Mouse (Mus musculus): ENCODE measurements around the gene Jup. TPM values are rescaled to one million over a fixed set of nuclear protein-coding genes. Genes with fewer than 3 reads are reported as not detected.
"Not testable (repeated sequence)": the region's sequence is repeated elsewhere in the genome, so short reads cannot be mapped to it uniquely, and the experiment has no call there.

The Jup gene
- polyA plus RNA-seq, 1 experiment from 2014 or later = 29.1 TPM

DNA sequence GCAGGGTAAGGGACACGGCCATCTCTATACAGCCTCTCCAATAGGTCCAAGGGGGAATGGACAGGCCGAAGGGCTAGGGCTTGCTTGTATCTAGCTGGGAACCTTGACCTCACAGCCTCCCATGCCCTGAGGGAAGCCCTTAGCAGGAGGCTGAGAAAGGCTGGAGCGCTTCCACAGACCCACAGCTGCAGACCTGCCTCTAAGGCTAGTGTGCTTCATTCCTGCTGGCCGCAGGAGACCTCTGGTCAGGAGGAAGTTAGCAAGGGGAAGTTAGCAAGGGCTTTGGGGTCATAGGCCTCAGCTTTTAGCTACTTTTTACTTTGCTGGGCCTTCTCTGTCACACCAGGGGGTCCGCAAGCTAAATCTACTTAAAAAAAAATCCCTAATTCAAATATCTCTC, 19.1 kb downstream of the Jup start:
- Histone ChIP-seq H3K9me3 (no peaks in the 10 kb centered on the region), H3K4me1 (no peaks in the 10 kb centered on the region), H3K36me3 (replicated peaks) (peaks cover 69% of the 10 kb centered on the region), H3K27me3 (ENCODE audit: poor library complexity, severe bottlenecking) (no peaks in the 10 kb centered on the region), H3K27ac (no peak overlapping the region; the same call in 1 of the 2 replicates), H3K4me3 (no peak overlapping the region)
- WGBS = 85% methylated on average over 5 of the region's 5 CpGs
- no peak for DNase-seq (ENCODE audit: extremely low spot score, low spot score)

DNA sequence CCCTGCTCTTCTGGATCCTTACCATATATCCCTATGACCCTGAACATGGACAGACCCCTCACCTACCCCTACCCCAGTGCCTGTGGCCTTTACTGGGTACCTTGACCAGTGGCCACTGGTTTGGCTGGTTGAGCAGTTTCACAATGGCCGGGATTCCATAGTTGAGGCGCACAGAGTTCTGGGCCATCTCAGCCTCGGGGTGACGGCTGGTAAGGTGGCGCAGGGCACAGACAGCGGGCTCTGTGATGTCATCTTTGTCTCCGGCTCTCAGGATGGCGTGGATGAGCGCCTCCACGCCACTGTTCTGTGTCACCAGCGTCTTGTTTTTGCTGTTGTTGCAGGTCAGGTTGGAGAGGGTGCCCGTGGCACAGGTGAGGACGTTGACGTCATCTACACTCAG, 19.6 kb downstream of the Jup start:
- Histone ChIP-seq H3K36me3 (replicated peaks) (peaks cover 65% of the 10 kb centered on the region), H3K9me3 (no peaks in the 10 kb centered on the region), H3K27ac (no peak overlapping the region; the same call in 1 of the 2 replicates), H3K4me1 (no peaks in the 10 kb centered on the region), H3K4me3 (no peak overlapping the region), H3K27me3 (ENCODE audit: poor library complexity, severe bottlenecking) (no peaks in the 10 kb centered on the region)
- no peak for DNase-seq (ENCODE audit: extremely low spot score, low spot score)
- 94% methylated on average over 14 of the region's 14 CpGs for WGBS

DNA sequence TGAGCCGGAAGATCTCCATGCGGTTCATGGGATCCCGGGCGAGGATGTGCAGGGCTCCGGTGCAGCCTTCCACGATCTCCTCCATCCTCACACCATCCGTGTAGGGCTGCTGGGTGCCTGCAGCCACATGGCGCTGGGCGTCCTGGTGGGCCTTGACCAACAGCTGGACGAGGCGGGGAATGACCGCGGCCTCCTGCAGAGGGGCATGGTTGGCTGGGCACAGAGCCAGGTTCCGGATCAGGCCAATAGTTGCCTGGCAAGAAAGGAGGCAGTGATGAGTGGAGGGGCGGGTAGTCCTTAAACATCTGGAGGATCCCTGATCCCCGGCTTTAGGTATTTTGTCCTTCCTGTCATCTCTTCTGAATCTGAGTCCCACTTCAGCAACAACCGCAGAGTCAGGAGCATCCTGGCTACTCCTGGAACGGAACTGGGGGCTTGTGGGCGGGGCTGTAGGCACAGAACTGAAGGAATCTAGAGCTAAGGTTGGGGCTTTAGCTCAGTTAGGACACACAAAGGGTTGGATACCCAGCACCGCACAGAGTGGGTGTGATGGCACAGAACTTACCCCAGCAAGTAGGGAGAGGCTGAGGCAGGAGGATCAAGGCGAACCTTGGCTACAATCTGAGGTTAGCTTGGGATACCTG, 20.7 kb downstream of the Jup start:
- Histone ChIP-seq H3K27ac (no peak overlapping the region), H3K4me1 (peaks cover 10% of the 10 kb centered on the region), H3K36me3 (replicated peaks) (peaks cover 61% of the 10 kb centered on the region), H3K4me3 (no peak overlapping the region), H3K9me3 (no peaks in the 10 kb centered on the region), H3K27me3 (ENCODE audit: poor library complexity, severe bottlenecking) (no peaks in the 10 kb centered on the region)
- 94% methylated on average over 21 of the region's 21 CpGs for WGBS
- no peak for DNase-seq (ENCODE audit: extremely low spot score, low spot score)

DNA sequence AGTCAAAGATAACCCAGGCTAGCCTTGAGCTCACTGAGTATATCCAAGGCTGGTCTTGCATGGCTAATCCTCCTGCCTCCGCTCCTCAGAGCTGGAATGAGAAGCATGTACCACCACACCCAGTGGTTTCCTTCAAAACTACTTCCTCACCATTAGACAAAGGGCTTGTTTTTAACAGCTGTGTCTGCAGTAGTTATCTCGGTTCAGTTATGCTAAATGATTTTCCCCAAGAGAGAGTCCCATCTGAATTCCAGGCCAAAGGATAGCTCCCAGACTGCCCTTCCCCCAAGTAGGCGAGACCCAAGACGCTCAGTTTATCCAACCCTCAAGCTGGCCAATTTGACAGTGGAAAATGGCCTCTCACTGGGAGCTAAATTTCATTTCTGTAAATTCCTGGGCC, 21.6 kb downstream of the Jup start:
- Histone ChIP-seq H3K27me3 (ENCODE audit: poor library complexity, severe bottlenecking) (no peaks in the 10 kb centered on the region), H3K36me3 (replicated peaks) (peaks cover 56% of the 10 kb centered on the region), H3K4me1 (peaks cover 19% of the 10 kb centered on the region), H3K4me3 (no peak overlapping the region), H3K9me3 (no peaks in the 10 kb centered on the region), H3K27ac (no peak overlapping the region)
- no peak for DNase-seq (ENCODE audit: extremely low spot score, low spot score)
- 81% methylated on average over 4 of the region's 4 CpGs for WGBS

DNA sequence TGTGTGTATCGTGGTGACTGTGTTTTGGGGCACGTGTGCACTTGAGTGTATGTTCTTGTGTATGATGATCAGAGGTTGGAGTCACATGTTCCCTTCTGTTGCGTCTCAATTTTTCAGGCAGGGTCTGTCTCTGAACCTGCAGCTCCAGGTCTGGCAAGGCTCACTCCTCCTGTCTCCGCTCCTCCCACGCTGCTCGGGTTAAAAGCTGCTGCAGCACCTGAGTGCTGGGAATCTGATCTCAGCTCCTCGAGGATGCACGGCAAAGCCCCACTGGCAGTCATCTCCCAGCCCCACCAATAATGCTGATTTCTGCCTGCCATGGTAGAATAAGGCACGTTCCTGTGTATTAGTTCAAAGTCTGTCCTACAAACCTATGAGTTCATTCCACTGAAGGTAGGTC, 22.4 kb downstream of the Jup start:
- no peak for DNase-seq (ENCODE audit: extremely low spot score, low spot score)
- 91% methylated on average over 9 of the region's 9 CpGs for WGBS
- Histone ChIP-seq H3K9me3 (no peaks in the 10 kb centered on the region), H3K36me3 (replicated peaks) (peaks cover 50% of the 10 kb centered on the region), H3K4me1 (peaks cover 25% of the 10 kb centered on the region), H3K27ac (no peak overlapping the region), H3K27me3 (ENCODE audit: poor library complexity, severe bottlenecking) (no peaks in the 10 kb centered on the region), H3K4me3 (no peak overlapping the region)

DNA sequence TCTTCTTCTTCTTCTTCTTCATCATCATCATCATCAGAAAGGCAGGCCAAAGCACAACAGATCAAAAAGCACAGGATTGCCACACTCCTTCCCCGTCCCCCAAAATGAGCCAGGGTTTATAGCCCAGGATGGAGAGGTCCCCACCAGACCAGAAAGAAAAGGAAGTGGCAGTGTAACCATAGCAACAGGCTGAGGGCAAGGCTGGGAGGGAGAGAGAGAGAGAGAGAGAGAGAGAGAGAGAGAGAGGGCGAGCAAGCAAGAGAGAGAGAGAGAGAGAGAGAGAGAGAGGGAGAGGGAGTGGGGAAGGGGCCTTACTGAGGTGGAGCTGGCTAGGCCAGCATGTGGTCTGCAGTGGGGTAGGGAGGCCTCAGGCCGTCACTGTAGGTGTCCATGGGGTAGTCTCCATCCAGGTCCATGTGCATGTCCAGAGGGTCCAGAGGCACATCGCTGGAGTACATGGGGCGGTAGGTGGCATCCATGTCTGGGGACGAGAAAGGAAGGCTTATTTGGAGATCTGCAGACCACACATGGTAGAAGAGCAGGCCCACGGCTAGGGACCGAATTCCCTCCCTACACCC, 25.5 kb downstream of the Jup start:
- peak; percentile 26 for DNase-seq (ENCODE audit: extremely low spot score, low spot score)
- Histone ChIP-seq H3K36me3 (replicated peaks) (peaks cover 30% of the 10 kb centered on the region), H3K27ac (peak overlapping the region; percentile 30; the same call in 1 of the 2 replicates), H3K9me3 (no peaks in the 10 kb centered on the region), H3K4me3 (no peak overlapping the region), H3K27me3 (ENCODE audit: poor library complexity, severe bottlenecking) (no peaks in the 10 kb centered on the region), H3K4me1 (peaks cover 27% of the 10 kb centered on the region)
- WGBS = 85% methylated on average over 7 of the region's 8 CpGs

DNA sequence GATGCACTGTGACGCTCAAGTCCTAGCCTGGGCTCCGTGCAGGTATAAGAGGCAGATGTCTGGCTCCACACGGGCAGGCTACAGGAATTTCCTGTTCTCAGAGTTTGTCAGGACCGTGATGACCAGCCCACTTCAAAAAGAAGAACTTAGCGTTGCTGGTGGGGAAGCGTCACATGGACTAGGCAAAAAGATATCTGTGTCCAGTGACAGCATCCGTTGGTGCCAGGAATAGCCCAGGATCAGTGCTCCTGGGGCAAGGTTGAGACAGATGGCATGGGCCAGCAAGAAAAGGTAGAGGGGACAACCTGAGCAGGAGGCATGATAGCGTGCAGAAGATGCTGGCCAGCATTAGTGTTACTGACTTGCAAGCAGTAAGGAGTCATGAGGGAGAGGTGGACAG, 27.7 kb downstream of the Jup start:
- Histone ChIP-seq H3K4me1 (peaks cover 27% of the 10 kb centered on the region), H3K36me3 (replicated peaks) (peaks cover 15% of the 10 kb centered on the region), H3K27me3 (ENCODE audit: poor library complexity, severe bottlenecking) (0 out of 2 replicates have a peak, but pooled peaks cover 4% of the 10 kb centered on the region), H3K9me3 (no peaks in the 10 kb centered on the region), H3K4me3 (no peak overlapping the region), H3K27ac (no peak overlapping the region)
- DNase-seq (ENCODE audit: extremely low spot score, low spot score) = no peak
- 87% methylated on average over 8 of the region's 8 CpGs for WGBS

DNA sequence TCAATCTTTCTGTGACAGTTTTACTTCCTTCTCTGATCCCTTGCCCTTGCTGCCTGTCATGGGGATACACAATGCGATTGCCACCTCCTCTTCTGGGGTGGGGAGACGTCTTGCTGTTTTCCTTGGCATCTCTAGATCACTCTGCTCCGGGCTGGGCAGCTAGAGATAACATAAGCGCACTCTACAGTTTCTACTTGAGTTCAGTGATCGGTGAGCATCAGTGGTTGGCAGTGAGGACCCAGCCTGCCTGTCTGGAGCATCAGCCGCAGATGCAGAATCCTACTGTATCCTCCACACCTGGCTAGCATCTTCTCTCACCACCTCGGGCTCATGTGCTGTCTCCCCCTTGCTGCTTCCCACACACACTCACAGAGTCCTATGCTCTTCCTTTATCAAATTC, 28.4 kb downstream of the Jup start:
- DNase-seq (ENCODE audit: extremely low spot score, low spot score) = no peak

DNA sequence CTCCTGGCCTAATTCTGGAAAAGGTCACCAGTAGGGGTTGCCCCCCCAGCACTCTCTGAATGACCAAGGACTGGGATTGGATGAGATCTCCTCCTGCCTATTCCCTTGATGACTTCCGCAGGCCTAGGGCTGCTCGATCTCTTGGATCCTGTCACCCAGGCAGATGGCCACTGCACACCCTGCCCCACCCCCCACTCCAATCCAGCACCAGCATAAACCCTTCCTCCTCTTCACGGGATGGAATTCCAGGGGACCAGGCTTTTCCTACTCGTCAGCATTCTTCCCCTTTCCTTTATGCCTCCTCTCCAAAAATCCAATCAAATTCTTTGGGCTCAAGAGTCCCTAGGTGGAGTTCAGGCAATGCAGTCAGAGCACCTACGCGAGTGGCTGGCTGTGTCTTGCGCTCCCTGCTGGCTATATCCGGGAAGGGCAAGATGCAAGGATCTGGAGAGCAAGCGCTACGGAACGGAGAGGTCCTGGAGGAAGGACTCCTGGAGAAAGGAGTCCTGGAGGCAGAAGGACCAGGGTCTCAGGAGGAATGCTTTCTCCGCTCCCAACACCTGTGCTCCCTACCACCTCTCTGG, 34.5 kb downstream of the Jup start:
- Histone ChIP-seq H3K4me3 (no peak overlapping the region), H3K4me1 (peaks cover 12% of the 10 kb centered on the region), H3K36me3 (replicated peaks) (no peaks in the 10 kb centered on the region), H3K9me3 (no peaks in the 10 kb centered on the region), H3K27me3 (ENCODE audit: poor library complexity, severe bottlenecking) (peaks cover 49% of the 10 kb centered on the region), H3K27ac (no peak overlapping the region)
- WGBS = 22% methylated on average over 12 of the region's 12 CpGs
- DNase-seq (ENCODE audit: extremely low spot score, low spot score) = peak; percentile 63

More for the DNA sequence above, 28.4 kb downstream of the Jup start:
- Histone ChIP-seq H3K4me3 (no peak overlapping the region), H3K4me1 (peaks cover 27% of the 10 kb centered on the region), H3K36me3 (replicated peaks) (peaks cover 12% of the 10 kb centered on the region), H3K27ac (no peak overlapping the region), H3K27me3 (ENCODE audit: poor library complexity, severe bottlenecking) (peaks cover 9% of the 10 kb centered on the region), H3K9me3 (no peaks in the 10 kb centered on the region)
- WGBS = 91% methylated on average over 7 of the region's 7 CpGs

DNA sequence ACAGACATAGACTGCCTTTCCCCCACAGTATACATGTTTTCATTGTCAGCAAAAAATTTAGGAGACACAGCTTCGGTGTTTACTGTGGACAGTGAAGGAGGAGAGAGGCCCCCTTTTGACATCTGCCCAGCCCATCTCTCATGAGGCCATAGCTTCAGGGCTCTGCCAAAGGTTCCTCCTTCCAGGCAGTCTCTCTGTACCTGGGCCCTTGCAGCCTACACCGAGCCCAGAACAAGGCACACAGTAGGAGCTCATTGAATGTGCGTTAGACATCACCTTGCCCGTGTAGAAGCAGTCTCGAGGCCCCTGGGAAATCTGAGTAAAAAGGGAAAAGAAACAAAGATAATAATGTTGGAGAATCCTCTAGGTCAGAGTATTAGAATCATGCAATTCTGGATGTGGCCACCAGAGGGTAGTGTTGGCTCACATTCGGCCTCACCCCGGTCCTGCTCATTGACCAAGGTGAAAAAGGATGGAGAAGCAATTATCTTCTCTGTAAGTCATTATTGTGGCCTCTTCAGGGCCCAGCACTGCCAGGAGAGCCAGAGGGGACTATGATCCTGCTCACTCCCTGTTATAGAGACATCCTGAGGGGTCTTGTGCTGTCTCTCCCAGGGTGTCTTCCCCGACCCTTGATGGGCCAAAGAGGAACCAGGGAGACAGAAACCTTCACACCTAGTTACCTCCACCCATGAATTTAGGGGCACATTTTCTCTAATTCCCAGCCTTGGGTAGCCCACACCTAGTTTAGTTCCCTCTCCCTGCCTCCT, 35.2 kb downstream of the Jup start:
- Histone ChIP-seq H3K27me3 (ENCODE audit: poor library complexity, severe bottlenecking) (peaks cover 56% of the 10 kb centered on the region), H3K9me3 (no peaks in the 10 kb centered on the region), H3K27ac (no peak overlapping the region), H3K4me3 (no peak overlapping the region), H3K36me3 (replicated peaks) (no peaks in the 10 kb centered on the region), H3K4me1 (peaks cover 12% of the 10 kb centered on the region)
- 17% methylated on average over 8 of the region's 8 CpGs for WGBS
- peak; percentile 79 for DNase-seq (ENCODE audit: extremely low spot score, low spot score)

DNA sequence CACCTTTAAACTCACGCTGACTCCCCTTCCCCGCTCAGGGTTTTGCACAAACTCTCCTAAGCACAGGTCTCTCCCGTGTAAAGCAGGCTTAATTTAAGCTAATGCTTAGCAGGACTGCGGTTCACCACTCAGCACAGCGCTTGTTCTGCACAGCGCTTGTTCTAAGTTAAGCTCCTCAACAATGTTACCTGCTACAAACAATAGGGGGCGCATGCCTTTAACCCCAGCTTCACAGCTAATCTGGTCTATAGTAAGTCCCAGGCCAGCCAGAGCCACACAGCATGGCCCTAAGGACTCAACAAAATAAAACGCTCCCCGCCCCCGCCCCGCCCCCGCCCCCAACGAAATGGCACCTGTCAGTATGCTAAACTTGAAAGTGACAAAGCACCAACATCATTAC, 36.5 kb downstream of the Jup start:
- not testable (repeated sequence) for H3K9me3 ChIP-seq; H3K27ac ChIP-seq; H3K4me3 ChIP-seq; H3K36me3 ChIP-seq (replicated peaks); DNase-seq (ENCODE audit: extremely low spot score, low spot score)
- Histone ChIP-seq H3K4me1 (peaks cover 19% of the 10 kb centered on the region), H3K27me3 (ENCODE audit: poor library complexity, severe bottlenecking) (peaks cover 69% of the 10 kb centered on the region)
- WGBS = no CpG with 5 or more reads among the region's 13 CpGs

DNA sequence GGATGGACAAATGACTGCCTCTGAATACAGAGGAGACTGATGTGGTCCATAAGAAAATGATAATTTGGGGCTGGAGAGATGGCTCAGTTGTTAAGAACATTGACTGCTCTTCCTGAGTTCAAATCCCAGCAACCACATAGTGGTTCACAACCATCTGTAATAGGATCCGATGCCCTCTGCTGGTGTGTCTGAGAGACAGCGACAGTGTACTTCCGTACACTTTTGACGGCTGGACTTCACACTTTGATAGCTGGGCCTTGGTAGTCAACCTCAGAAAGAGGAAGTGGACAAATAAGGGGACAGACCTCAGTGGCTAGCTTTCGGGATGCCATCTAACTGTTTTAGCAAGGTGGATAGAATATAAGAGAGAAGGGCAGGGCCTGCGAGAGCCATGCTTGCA, 37.4 kb downstream of the Jup start:
- Histone ChIP-seq H3K36me3 (replicated peaks) (no peaks in the 10 kb centered on the region), H3K27ac (no peak overlapping the region), H3K4me1 (peaks cover 28% of the 10 kb centered on the region), H3K9me3 (no peaks in the 10 kb centered on the region), H3K4me3 (no peak overlapping the region), H3K27me3 (ENCODE audit: poor library complexity, severe bottlenecking) (peaks cover 74% of the 10 kb centered on the region)
- 85% methylated on average over 6 of the region's 6 CpGs for WGBS
- no peak for DNase-seq (ENCODE audit: extremely low spot score, low spot score)

DNA sequence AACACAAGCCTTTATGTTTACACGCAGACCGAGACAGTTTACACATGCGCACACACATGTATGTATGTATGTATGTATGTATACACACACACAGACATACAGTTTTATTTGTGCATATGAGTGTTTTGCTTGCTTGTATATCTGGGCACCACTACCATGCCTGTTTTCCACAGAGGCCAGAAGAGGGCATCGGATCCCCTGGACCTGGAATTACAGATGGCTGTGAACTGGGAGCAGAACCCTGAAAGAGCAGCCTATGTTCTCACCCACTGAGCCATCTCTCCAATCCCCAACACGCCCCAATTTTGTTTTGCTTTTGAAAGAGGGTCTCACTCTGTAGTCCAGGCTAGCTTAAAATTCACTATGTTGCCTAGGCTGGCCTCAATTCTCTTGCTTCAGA, 40.2 kb downstream of the Jup start:
- Histone ChIP-seq H3K4me1 (peaks cover 32% of the 10 kb centered on the region), H3K9me3 (no peaks in the 10 kb centered on the region), H3K27ac (no peak overlapping the region), H3K36me3 (replicated peaks) (peaks cover 20% of the 10 kb centered on the region), H3K4me3 (no peak overlapping the region), H3K27me3 (ENCODE audit: poor library complexity, severe bottlenecking) (peaks cover 83% of the 10 kb centered on the region)
- WGBS = 61% methylated on average over 5 of the region's 5 CpGs
- no peak for DNase-seq (ENCODE audit: extremely low spot score, low spot score)
